Mouse (Mus musculus) liver, embryonic 14.5 days (tissue): ENCODE results near the gene Fam160b1. TPM values are rescaled to one million over a fixed set of nuclear protein-coding genes. Genes with fewer than 3 reads are reported as not detected.

Experiments
- ATAC-seq: fragments of 200-750 bp; cut with Nextera tagmentation; 2 replicates; pipeline ENCODE4 v1.8.0; 2017; ENCODE audit warnings: moderate number of reproducible peaks, mild to moderate bottlenecking, moderate library complexity; ENCODE audit not compliant: insufficient read depth
- DNase-seq, 3 experiments: peaks; one replicate each; pipeline ENCODE4 v3.0.0-alpha.2; 2012 to 2013; ENCODE audit warnings: low read depth in 3 of 3, low spot score in 3 of 3
- H3K27ac ChIP-seq: fragments of 300-500 bp; sonication (generic); 2 replicates; pipeline ENCODE4 v1.5.1; 2014; ENCODE audit warnings: moderate library complexity, mild to moderate bottlenecking, control low read depth, inconsistent platforms
- H3K27me3 ChIP-seq: fragments of 300-500 bp; sonication (generic); 2 replicates; pipeline ENCODE4 v1.6.1; 2014; ENCODE audit warnings: mild to moderate bottlenecking, low read length, moderate library complexity; ENCODE audit not compliant: control insufficient read depth, insufficient read depth
- H3K36me3 ChIP-seq: fragments of 300-500 bp; sonication (generic); replicated peaks from 2 replicates; pipeline ENCODE4 v1.6.1; 2014; ENCODE audit warnings: low read depth; ENCODE audit not compliant: control insufficient read depth, insufficient read depth
- H3K4me1 ChIP-seq, 2 experiments: fragments of 200-500 bp in 1 of 2; fragments of 300-500 bp in 1 of 2; sonication (generic) in 1 of 2; replicated peaks; 2 replicates each; pipeline ENCODE4 v1.6.1; 2012 to 2014; ENCODE audit warnings: antibody characterized with exemption in 1 of 2, inconsistent platforms in 1 of 2, low read length in 1 of 2; ENCODE audit not compliant: control insufficient read depth in 2 of 2, insufficient read depth in 2 of 2
- H3K4me2 ChIP-seq: fragments of 300-500 bp; sonication (generic); 2 replicates; pipeline ENCODE4 v1.6.1; 2014; ENCODE audit warnings: low read depth, mild to moderate bottlenecking, control low read depth, moderate library complexity
- H3K4me3 ChIP-seq, 2 experiments: fragments of 200-500 bp in 1 of 2; fragments of 300-500 bp in 1 of 2; sonication (generic) in 1 of 2; 2 replicates each; pipeline ENCODE4 v1.5.1; 2012 to 2014; ENCODE audit warnings: low read depth in 2 of 2, low read length in 2 of 2, mild to moderate bottlenecking in 2 of 2, control low read depth in 1 of 2, inconsistent platforms in 1 of 2, moderate library complexity in 1 of 2; ENCODE audit not compliant: insufficient read depth in 1 of 2
- H3K9ac ChIP-seq: fragments of 300-500 bp; sonication (generic); replicated peaks from 2 replicates; pipeline ENCODE4 v1.6.1; 2014; ENCODE audit warnings: mild to moderate bottlenecking, control low read depth, moderate library complexity
- H3K9me3 ChIP-seq: fragments of 300-500 bp; sonication (generic); 2 replicates; pipeline ENCODE4 v1.6.1; 2016; ENCODE audit warnings: low read length, mixed read lengths; ENCODE audit not compliant: control insufficient read depth
- CTCF ChIP-seq: IDR thresholded peaks from 2 replicates; pipeline ENCODE4 v1.5.1; 2016; ENCODE audit warnings: antibody characterized with exemption, low read depth, control low read depth
- EP300 ChIP-seq: IDR thresholded peaks from 2 replicates; pipeline ENCODE4 v1.6.1; 2016; ENCODE audit warnings: antibody characterized with exemption, low read depth
- WGBS: fragments of 180-500 bp; shearing (Covaris S2); extraction: QIAGEN DNeasy Blood & Tissue Kit; methylation state at CpG from one replicate; pipeline ENCODE4 v1.1.7; 2014; ENCODE audit not compliant: insufficient replicate concordance; 5-methylcytosine and 5-hydroxymethylcytosine counted together
- polyA plus RNA-seq, 2 experiments: library from polyadenylated mRNA; depleted of rRNA in 1 of 2; stranded (reverse) in 1 of 2; unstranded in 1 of 2; fragments of >200 nt; fragmentation: Nextera tagmentation in 1 of 2; extraction: Ambion mirVana in 1 of 2; gene quantifications; 2 replicates each; pipeline versions ENCODE4 v1.2.1 to v1.2.3; 2012 to 2014

Gene Fam160b1
- polyA plus RNA-seq, 2 experiments, result 5.1 to 5.4 TPM

DNA sequence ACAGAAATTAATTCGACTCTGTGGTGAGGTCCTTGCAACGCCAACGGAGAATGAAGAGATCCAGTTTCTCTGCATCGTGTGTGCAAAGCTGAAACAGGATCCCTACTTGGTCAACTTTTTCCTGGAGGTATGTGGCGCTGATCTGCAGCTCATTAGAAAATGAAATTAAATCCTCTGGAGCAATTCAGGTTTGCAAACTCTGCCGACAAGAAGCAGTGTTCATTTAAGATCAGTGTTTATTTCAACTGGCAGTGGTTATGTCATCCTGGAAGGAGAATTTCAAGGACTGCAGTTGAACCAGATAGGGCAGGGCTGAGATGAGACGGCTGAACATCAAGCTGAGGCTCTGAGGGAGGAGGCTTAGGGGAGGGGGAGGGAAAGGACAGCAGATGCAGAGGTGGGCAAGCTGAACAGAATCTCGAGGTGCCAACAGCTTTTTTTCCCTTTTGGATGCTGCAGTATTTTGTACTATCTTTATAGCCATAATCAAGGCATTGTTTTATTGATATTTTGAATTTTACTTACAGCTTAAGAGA, 12.9 kb downstream of the Fam160b1 start:
- Histone ChIP-seq H3K27me3 (no peaks in the 10 kb centered on the region), H3K9ac (no peak overlapping the region), H3K4me2 (no peak overlapping the region), H3K4me1 (peaks cover 3 to 14% of the 10 kb centered on the region in 2 experiments; a peak in 2 of 4 replicates), H3K9me3 (no peaks in the 10 kb centered on the region), H3K4me3 (no peak overlapping the region), H3K27ac (no peak overlapping the region), H3K36me3 (peaks cover 46% of the 10 kb centered on the region)
- no peak for ATAC-seq
- DNase-seq, result no peak
- WGBS, result 71% methylated on average over 8 of the region's 8 CpGs
- TF ChIP-seq EP300, result no peak
- no peak for TF ChIP-seq CTCF

DNA sequence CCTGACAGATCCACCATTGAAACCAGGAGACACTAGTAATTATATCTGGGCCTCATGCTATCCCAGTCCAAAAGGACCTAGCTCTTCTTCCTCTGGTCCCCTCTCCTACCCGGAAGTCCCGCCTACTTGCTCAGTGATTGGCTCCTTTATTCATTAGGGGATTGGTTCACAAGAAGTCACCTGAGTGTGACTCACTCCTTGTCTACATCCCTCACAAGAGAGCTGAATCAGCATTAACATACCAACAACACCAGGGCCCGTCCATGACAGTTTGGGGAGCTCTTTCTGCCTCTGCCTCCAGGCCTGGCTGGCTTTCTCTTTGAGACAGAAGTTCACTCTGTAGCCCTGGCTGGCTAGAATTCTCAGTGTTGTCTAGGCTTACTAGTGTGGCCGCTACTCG, 14.7 kb downstream of the Fam160b1 start:
- no peaks in the 10 kb centered on the region for H3K27me3 ChIP-seq
- no peak overlapping the region for H3K4me2 ChIP-seq
- ATAC-seq (no peak), DNase-seq (no peak)
- H3K4me1 ChIP-seq, result peaks cover 2 to 7% of the 10 kb centered on the region in 2 experiments; a peak in 2 of 4 replicates
- H3K9me3 ChIP-seq, result no peaks in the 10 kb centered on the region
- no peak for TF ChIP-seq CTCF
- TF ChIP-seq EP300, result no peak
- 78% methylated on average over 5 of the region's 5 CpGs for WGBS
- no peak overlapping the region for H3K27ac ChIP-seq
- no peak overlapping the region for H3K4me3 ChIP-seq
- H3K36me3 ChIP-seq, result peaks cover 60% of the 10 kb centered on the region
- no peak overlapping the region for H3K9ac ChIP-seq

DNA sequence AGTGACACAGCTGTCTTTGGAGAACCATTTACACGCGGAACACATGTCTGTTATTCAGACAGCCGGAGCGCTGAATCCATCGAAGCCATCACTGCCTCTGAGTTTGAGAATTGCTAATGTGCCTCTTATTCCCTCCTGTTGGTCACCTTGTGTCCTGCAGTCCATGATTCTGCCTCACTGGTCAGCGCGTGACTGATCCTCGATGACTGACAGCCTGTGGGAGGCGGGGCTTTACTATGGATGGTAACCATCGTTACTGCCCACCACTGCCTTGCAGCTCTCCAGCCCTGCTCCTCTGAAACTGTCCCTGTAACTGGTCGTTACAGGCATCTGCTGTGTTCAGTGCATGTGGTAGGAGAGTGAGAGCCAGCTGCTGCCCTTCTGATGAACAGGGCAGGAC, 15.3 kb downstream of the Fam160b1 start:
- peaks cover 60% of the 10 kb centered on the region for H3K36me3 ChIP-seq
- TF ChIP-seq CTCF (no peak; the same call in 1 of the 2 replicates), EP300 (no peak)
- WGBS, result 87% methylated on average over 11 of the region's 11 CpGs
- peaks cover 0 to 3% of the 10 kb centered on the region in 2 experiments; a peak in 2 of 4 replicates for H3K4me1 ChIP-seq
- DNase-seq (no peak), ATAC-seq (no peak)
- no peaks in the 10 kb centered on the region for H3K9me3 ChIP-seq
- H3K4me3 ChIP-seq, result no peak overlapping the region
- no peak overlapping the region for H3K27ac ChIP-seq
- H3K27me3 ChIP-seq, result no peaks in the 10 kb centered on the region
- no peak overlapping the region for H3K4me2 ChIP-seq
- no peak overlapping the region for H3K9ac ChIP-seq

DNA sequence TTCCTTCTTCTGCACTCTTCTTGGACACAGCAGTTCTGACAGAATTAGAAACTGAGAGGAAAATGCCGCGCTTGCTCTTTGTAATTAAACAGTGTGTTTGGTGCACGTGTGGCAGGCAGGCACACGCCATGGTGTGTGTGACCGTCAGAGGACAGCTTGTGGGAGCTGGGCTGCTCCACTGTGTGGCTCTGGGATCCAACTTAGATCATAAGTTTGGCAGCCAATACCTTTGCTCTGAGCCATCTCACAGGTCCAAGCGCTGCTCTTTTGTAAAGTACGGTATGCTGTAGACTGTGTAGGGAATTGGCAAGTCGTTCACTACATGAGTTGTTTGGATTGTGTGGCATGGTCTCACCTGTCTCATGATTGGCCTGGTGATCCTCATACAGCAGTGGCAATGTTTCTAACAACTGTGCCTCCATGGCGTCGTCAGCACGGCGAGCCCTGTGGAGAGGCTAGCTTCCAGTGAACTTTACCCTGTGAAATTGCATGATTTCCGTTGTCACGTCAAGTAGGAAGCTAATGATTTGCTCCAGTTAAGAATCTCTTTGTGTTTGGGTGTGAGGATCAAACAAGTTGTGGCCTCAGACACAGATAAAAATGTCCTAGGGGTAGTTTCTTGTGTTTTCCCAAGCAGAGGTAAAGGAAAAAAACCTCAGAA, 16.7 kb downstream of the Fam160b1 start:
- no peak for ATAC-seq
- Histone ChIP-seq H3K27ac (no peak overlapping the region), H3K4me2 (no peak overlapping the region), H3K36me3 (peaks cover 68% of the 10 kb centered on the region), H3K4me1 (no peaks in the 10 kb centered on the region), H3K27me3 (no peaks in the 10 kb centered on the region), H3K9me3 (no peaks in the 10 kb centered on the region), H3K4me3 (no peak overlapping the region), H3K9ac (no peak overlapping the region)
- no peak for DNase-seq
- TF ChIP-seq EP300 (no peak), CTCF (no peak)
- WGBS, result 84% methylated on average over 14 of the region's 14 CpGs

DNA sequence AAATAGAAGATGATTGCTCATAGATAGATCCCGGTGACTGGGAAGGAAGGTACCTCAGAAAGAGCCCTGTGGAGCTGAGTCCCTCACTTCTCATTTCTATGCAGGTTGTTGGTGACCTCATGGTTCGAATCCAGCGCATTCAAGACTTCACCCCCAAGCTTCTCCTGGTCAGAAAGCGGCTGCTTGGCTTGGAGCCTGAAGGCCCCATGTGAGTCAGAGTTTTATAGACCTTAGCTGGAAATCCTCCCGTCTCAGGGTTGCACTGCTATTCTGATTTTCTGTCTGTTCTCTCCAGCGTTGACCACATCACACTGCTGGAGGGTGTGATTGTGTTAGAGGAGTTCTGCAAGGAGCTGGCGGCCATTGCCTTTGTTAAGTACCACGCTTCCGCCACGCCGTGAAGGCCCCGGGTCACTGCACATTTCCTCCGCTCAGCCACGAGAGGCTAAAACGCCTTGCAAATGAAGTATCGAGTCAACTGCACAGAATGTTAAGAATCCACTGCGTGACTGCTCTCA, 25.8 kb downstream of the Fam160b1 start:
- TF ChIP-seq CTCF (no peak), EP300 (no peak)
- Histone ChIP-seq H3K36me3 (peaks cover 53% of the 10 kb centered on the region), H3K4me1 (no peaks in the 10 kb centered on the region), H3K4me3 (no peak overlapping the region), H3K4me2 (no peak overlapping the region), H3K27me3 (no peaks in the 10 kb centered on the region), H3K9ac (no peak overlapping the region), H3K27ac (no peak overlapping the region), H3K9me3 (no peaks in the 10 kb centered on the region)
- DNase-seq, result no peak
- ATAC-seq, result no peak
- 87% methylated on average over 17 of the region's 17 CpGs for WGBS
